Mouse (Mus musculus) intestine, embryonic 14.5 days (tissue): ENCODE measurements at regions not wholly inside any gene's neighbourhood (a gene's known extent, or its start where the extent isn't known, plus 50 kb on each side); places are given as distances from the start of the nearest gene placed in this dataset.

ENCODE experiments used
- ATAC-seq: fragments of 200-750 bp; cut with Nextera tagmentation; replicated peaks from 2 replicates; pipeline ENCODE4 v1.8.0; 2017; ENCODE audit warnings: low read depth, moderate number of reproducible peaks, moderate TSS enrichment, moderate library complexity; ENCODE audit not compliant: low FRiP score, low TSS enrichment
- DNase-seq: peaks from one replicate; pipeline ENCODE4 v3.0.0-alpha.2; 2018; ENCODE audit warnings: low spot score
- H3K27ac ChIP-seq: fragments of 300-500 bp; sonication (generic); 2 replicates; pipeline ENCODE4 v1.5.1; 2014; ENCODE audit warnings: low read depth, mild to moderate bottlenecking, control low read depth
- H3K27me3 ChIP-seq: fragments of 300-500 bp; sonication (generic); replicated peaks from 2 replicates; pipeline ENCODE4 v1.6.1; 2014; ENCODE audit warnings: low read length, control low read depth; ENCODE audit not compliant: control insufficient read depth, insufficient read depth
- H3K36me3 ChIP-seq: fragments of 300-500 bp; sonication (generic); 2 replicates; pipeline ENCODE4 v1.6.1; 2014; ENCODE audit warnings: low read length, control low read depth; ENCODE audit not compliant: control insufficient read depth, insufficient read depth
- H3K4me1 ChIP-seq: fragments of 300-500 bp; sonication (generic); replicated peaks from 2 replicates; pipeline ENCODE4 v1.6.1; 2014; ENCODE audit warnings: low read length, control low read depth, mixed read lengths; ENCODE audit not compliant: control insufficient read depth, insufficient read depth
- H3K4me2 ChIP-seq: fragments of 300-500 bp; sonication (generic); 2 replicates; pipeline ENCODE4 v1.6.1; 2014; ENCODE audit warnings: low read length
- H3K4me3 ChIP-seq: fragments of 300-500 bp; sonication (generic); 2 replicates; pipeline ENCODE4 v1.5.1; 2014; ENCODE audit warnings: low read depth, low read length, control low read depth, mixed read lengths
- H3K9ac ChIP-seq: fragments of 300-500 bp; sonication (generic); 2 replicates; pipeline ENCODE4 v1.6.1; 2014; ENCODE audit warnings: mild to moderate bottlenecking, low read length
- H3K9me3 ChIP-seq: fragments of 300-500 bp; sonication (generic); 2 replicates; pipeline ENCODE4 v1.6.1; 2016; ENCODE audit warnings: low read length, control low read depth; ENCODE audit not compliant: control insufficient read depth
- WGBS: fragments of 180-500 bp; shearing (Covaris S2); extraction: QIAGEN DNeasy Blood & Tissue Kit; methylation state at CpG from one replicate; pipeline ENCODE4 v1.1.7; 2014; 5-methylcytosine and 5-hydroxymethylcytosine counted together

- peaks cover 58% of the 10 kb centered on the region for H3K27me3 ChIP-seq
- H3K4me2 ChIP-seq: no peak overlapping the region; the same call in 1 of the 2 replicates
- peaks cover 6% of the 10 kb centered on the region; the same call in 1 of the 2 replicates for H3K4me1 ChIP-seq
- 1% methylated on average over 30 of the region's 30 CpGs for WGBS
- H3K27ac ChIP-seq: no peak overlapping the region
- H3K4me3 ChIP-seq: no peak overlapping the region
- no peak overlapping the region for H3K9ac ChIP-seq
- DNase-seq (peak; percentile 74), ATAC-seq (no peak)
- no peaks in the 10 kb centered on the region for H3K9me3 ChIP-seq
- H3K36me3 ChIP-seq: no peaks in the 10 kb centered on the region
Observed at GRCm38 (mm10) chr13:84345791-84346511, 123.9 kb downstream of the Tmem161b start.

DNA sequence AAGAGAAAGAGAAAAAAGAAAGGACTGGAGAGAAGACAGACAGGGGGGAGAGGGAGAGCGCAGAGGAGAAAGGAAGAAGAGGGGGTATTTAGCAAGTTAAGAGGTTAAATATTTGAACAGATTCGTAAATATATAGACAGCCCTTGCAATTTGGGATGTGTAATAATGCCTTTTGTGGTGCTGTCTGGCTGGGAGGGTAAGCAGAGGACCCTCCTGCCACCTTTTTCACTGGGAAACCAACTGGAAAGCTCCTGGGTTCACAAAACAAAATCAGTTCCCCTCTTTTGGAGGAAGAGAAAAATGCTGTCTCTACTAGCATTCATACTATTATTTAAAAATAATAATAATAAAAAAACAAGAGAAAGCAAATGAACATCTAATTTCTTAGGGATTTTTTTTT is 124.5 kb downstream of the Tmem161b start:
- H3K4me1 ChIP-seq: peaks cover 6% of the 10 kb centered on the region; the same call in 1 of the 2 replicates
- no peak overlapping the region for H3K4me3 ChIP-seq
- no peak overlapping the region for H3K9ac ChIP-seq
- no peak overlapping the region for H3K27ac ChIP-seq
- no peak overlapping the region for H3K4me2 ChIP-seq
- 2% methylated on average over 2 of the region's 2 CpGs for WGBS
- no peaks in the 10 kb centered on the region for H3K9me3 ChIP-seq
- no peaks in the 10 kb centered on the region for H3K36me3 ChIP-seq
- ATAC-seq: no peak
- peaks cover 53% of the 10 kb centered on the region for H3K27me3 ChIP-seq
- peak; percentile 51 for DNase-seq

DNA sequence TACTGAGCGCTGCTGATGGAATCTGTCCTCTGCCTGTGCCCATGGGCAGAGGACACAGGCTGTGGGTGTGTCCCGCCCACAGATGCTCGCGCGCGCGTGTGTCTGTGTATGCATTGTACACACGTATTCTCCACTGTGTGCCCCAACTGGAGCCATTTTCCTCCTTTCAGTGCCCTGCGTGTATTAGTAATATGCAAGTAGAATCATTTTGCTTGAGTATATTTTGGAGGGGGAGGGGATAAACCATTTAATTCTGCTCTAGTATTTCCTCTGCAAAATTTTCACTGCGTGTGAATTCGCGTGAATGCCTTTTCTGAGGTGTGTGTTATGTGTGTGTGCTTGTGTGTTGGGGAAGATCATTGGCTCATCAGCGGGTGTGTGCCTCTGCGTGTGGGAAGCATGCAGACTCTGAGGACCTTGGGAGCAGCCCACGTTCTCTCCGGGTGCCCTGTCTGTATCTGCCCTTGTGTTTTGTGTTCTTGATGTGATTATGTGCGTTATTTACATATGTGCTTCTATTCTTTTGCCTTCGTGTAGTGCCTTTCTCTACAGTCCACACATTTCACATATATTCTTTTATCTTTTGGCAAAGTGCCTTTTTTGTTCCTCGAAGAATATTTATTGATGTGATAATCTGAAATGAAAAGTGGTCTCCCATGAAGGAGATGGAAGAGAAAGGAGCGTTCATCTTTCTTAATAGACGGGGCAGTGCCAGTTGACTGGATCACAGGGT is 125.3 kb downstream of the Tmem161b start:
- no peak overlapping the region for H3K27ac ChIP-seq
- peak overlapping the region; percentile 80 for H3K4me2 ChIP-seq
- no peaks in the 10 kb centered on the region for H3K9me3 ChIP-seq
- H3K9ac ChIP-seq: no peak overlapping the region
- H3K27me3 ChIP-seq: peaks cover 46% of the 10 kb centered on the region
- ATAC-seq (peak; percentile 26; the same call in 1 of the 2 replicates), DNase-seq (peak; percentile 55)
- peak overlapping the region; percentile 44 for H3K4me3 ChIP-seq
- peaks cover 6% of the 10 kb centered on the region; the same call in 1 of the 2 replicates for H3K4me1 ChIP-seq
- H3K36me3 ChIP-seq: no peaks in the 10 kb centered on the region
- 2% methylated on average over 21 of the region's 21 CpGs for WGBS

- H3K36me3 ChIP-seq: no peaks in the 10 kb centered on the region
- peak; percentile 97 for ATAC-seq
- H3K9ac ChIP-seq: peak overlapping the region; percentile 39
- H3K4me1 ChIP-seq: peaks cover 6% of the 10 kb centered on the region; the same call in 1 of the 2 replicates
- under 1% methylated on average over 34 of the region's 34 CpGs for WGBS
- no peaks in the 10 kb centered on the region for H3K9me3 ChIP-seq
- peak overlapping the region; percentile 44 for H3K4me3 ChIP-seq
- H3K4me2 ChIP-seq: peak overlapping the region; percentile 80
- H3K27me3 ChIP-seq: peaks cover 43% of the 10 kb centered on the region
- peak overlapping the region; percentile 70 for H3K27ac ChIP-seq
- DNase-seq: peak; percentile 97
Observed at GRCm38 (mm10) chr13:84347914-84348700, 126.0 kb downstream of the Tmem161b start.

DNA sequence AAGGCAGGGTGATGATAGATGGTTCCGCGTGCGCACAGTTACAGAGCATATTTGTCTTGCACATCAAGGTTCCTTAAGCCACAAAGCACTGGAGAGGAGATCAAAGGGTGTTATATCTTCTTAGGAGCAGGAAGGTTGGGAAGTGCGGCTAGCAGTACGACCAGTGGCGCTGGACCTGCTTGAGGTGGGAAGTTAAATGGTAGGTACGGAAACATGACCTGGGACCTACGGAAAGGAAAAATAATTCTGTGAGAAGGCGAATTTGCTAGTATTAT is 126.5 kb downstream of the Tmem161b start:
- H3K36me3 ChIP-seq: no peaks in the 10 kb centered on the region
- H3K9me3 ChIP-seq: no peaks in the 10 kb centered on the region
- H3K27ac ChIP-seq: peak overlapping the region; percentile 70
- no peak for DNase-seq
- WGBS: under 1% methylated on average over 9 of the region's 9 CpGs
- peak; percentile 20; the same call in 1 of the 2 replicates for ATAC-seq
- H3K4me1 ChIP-seq: peaks cover 6% of the 10 kb centered on the region; the same call in 1 of the 2 replicates
- H3K9ac ChIP-seq: peak overlapping the region; percentile 39
- peak overlapping the region; percentile 80 for H3K4me2 ChIP-seq
- peak overlapping the region; percentile 44 for H3K4me3 ChIP-seq
- peaks cover 37% of the 10 kb centered on the region for H3K27me3 ChIP-seq

DNA sequence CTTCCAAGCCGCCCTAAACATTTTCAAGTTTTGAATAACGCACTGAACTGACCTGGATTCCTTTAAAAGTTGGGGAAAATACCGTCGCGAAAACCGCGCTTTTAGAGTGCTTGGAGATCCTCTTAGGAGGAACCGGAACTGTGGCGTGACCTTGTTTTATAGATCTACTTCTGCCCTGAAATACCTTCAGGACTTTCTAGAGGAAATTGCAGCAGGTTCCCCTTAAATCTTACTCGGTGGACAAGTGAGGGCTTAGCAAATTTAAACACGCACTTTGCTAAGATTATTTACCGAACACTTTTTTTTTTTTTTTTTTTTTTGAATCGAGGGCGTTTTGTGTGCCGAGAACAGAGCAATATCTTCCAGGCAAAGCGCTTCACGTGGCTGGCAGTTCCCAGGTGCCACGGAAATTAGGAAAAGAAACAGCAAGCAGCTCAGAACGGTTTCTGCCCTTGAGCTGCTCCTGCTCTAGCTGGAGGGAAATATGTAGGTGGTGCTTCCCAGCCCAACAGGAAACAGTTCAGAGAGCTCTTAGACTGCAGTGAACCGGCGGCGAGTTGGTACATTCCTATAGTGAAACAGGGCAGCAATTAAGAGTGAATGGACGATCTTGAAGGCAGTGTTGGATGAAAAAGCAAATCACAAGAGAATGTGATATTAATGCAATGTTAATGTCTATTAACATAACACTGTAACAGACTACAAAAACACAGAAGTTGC is 127.1 kb downstream of the Tmem161b start:
- Histone ChIP-seq H3K27ac (peak overlapping the region; percentile 70; the same call in 1 of the 2 replicates), H3K4me2 (peak overlapping the region; percentile 80), H3K4me1 (peaks cover 6% of the 10 kb centered on the region; the same call in 1 of the 2 replicates), H3K9ac (peak overlapping the region; percentile 39), H3K9me3 (no peaks in the 10 kb centered on the region), H3K36me3 (no peaks in the 10 kb centered on the region), H3K27me3 (peaks cover 32% of the 10 kb centered on the region), H3K4me3 (peak overlapping the region; percentile 44)
- DNase-seq (peak; percentile 64), ATAC-seq (no peak)
- under 1% methylated on average over 23 of the region's 23 CpGs for WGBS

- no peak for ATAC-seq
Observed at GRCm38 (mm10) chr13:84349721-84350040, 127.6 kb downstream of the Tmem161b start.

DNA sequence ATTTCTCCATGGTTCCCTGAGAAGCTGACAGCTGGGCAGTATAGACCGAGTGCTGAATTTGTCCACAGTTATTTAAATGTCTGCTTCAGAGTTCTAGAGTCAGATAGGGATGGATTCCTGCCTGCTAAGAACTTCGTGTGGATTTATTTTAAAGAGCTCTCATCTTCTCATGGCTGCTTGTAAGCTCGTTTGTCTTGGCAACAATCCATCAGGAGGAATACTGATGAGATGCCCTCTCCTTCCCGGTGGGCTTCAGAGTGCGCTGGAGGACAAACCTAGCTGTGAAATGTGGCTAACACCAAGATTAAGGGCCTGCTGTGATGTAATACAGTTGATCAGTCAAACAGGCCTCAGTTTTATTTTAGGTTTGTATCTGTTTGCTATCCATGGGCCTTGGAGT is 128.7 kb downstream of the Tmem161b start:
- H3K4me1 ChIP-seq: peaks cover 6% of the 10 kb centered on the region; the same call in 1 of the 2 replicates
- no peak for ATAC-seq
- DNase-seq: no peak
- no peak overlapping the region for H3K27ac ChIP-seq
- H3K4me2 ChIP-seq: no peak overlapping the region
- H3K27me3 ChIP-seq: peaks cover 16% of the 10 kb centered on the region
- H3K4me3 ChIP-seq: no peak overlapping the region
- WGBS: 48% methylated on average over 5 of the region's 5 CpGs
- no peaks in the 10 kb centered on the region for H3K9me3 ChIP-seq
- H3K36me3 ChIP-seq: no peaks in the 10 kb centered on the region
- no peak overlapping the region for H3K9ac ChIP-seq

More at GRCm38 (mm10) chr13:84349721-84350040, 127.6 kb downstream of the Tmem161b start:
- Histone ChIP-seq H3K4me3 (peak overlapping the region; percentile 44), H3K27ac (no peak overlapping the region; the same call in 1 of the 2 replicates), H3K27me3 (peaks cover 28% of the 10 kb centered on the region), H3K4me2 (peak overlapping the region; percentile 80), H3K9me3 (no peaks in the 10 kb centered on the region), H3K9ac (0 out of 2 replicates have a peak overlapping the region, but pooled peaks have one; percentile 5), H3K36me3 (no peaks in the 10 kb centered on the region), H3K4me1 (peaks cover 6% of the 10 kb centered on the region; the same call in 1 of the 2 replicates)
- no peak for DNase-seq
- 44% methylated on average over 4 of the region's 4 CpGs for WGBS
